Comparison of ENCODE assay signal across 1 mouse cellular context in genomic region chr2:57185151-57185550, GRCm38 (mm10).
TF ChIP-seq lines count a peak whose summit lies in the region.

No protein-coding gene starts in this region.

TF ChIP-seq in CH12.LX, 34 proteins besides CTCF, POLR2A, EP300 and RAD21 (continued from another document):
- no peak for TF ChIP-seq POLR2AphosphoS2 (IDR thresholded peaks at IDR 0.05; ENCODE audit: low read depth, low read length)
- no peak for TF ChIP-seq ELF1 (IDR thresholded peaks at IDR 0.05; ENCODE audit: low read depth, low read length)
- TF ChIP-seq JUN (IDR thresholded peaks at IDR 0.05; ENCODE audit: insufficient read depth, low read depth, low read length) = no peak
- TF ChIP-seq NRF1 (IDR thresholded peaks at IDR 0.05; ENCODE audit: low read depth, low read length) = no peak
- TF ChIP-seq USF2 (conservative IDR thresholded peaks at IDR 0.05; ENCODE audit: low read depth, low read length) = no peak
- TF ChIP-seq BHLHE40 (IDR thresholded peaks at IDR 0.05; ENCODE audit: low read depth, low read length) = no peak
- TF ChIP-seq E2F4 (IDR thresholded peaks at IDR 0.05; ENCODE audit: insufficient replicate concordance, low read depth, low read length) = no peak
- TF ChIP-seq GABPA (IDR thresholded peaks at IDR 0.05; ENCODE audit: insufficient replicate concordance, low read depth, low read length) = no peak
